Mouse (Mus musculus) MEL (cell line): ENCODE measurements around the gene Gigyf1.

ENCODE experiments used
- CTCF ChIP-seq, 3 experiments: IDR thresholded peaks in 2 of 3; conservative IDR thresholded peaks in 1 of 3; 2 replicates each; pipeline ENCODE4 v1.5.1; 2011 to 2012; ENCODE audit warnings: low read length in 3 of 3, low read depth in 2 of 3, mild to moderate bottlenecking in 2 of 3, improper control_type of control experiment in 1 of 3, inconsistent platforms in 1 of 3, mixed read lengths in 1 of 3, moderate library complexity in 1 of 3; ENCODE audit not compliant: control insufficient read depth in 1 of 3, insufficient read depth in 1 of 3, poor library complexity in 1 of 3, severe bottlenecking in 1 of 3
- ELF1 ChIP-seq: IDR thresholded peaks from 2 replicates; pipeline ENCODE4 v1.6.1; 2014; ENCODE audit warnings: low read depth, mild to moderate bottlenecking, inconsistent platforms, low read length, improper control_type of control experiment, moderate library complexity
- EP300 ChIP-seq, 2 experiments: IDR thresholded peaks; 2 replicates each; pipeline ENCODE4 v1.6.1; 2011; ENCODE audit warnings: improper control_type of control experiment in 2 of 2, low read length in 2 of 2, low read depth in 1 of 2, mild to moderate bottlenecking in 1 of 2
- GABPA ChIP-seq: IDR thresholded peaks from 2 replicates; pipeline ENCODE4 v1.6.1; 2012; ENCODE audit warnings: low read depth, mild to moderate bottlenecking, inconsistent platforms, low read length, improper control_type of control experiment, moderate library complexity
- HCFC1 ChIP-seq: IDR thresholded peaks from 2 replicates; pipeline ENCODE4 v1.6.1; 2012; ENCODE audit warnings: low read depth, mild to moderate bottlenecking, inconsistent platforms, low read length, improper control_type of control experiment, moderate library complexity
- JUND ChIP-seq: IDR thresholded peaks from 2 replicates; pipeline ENCODE4 v1.6.1; 2011; ENCODE audit warnings: low read depth, mild to moderate bottlenecking, improper control_type of control experiment, low read length
- RAD21 ChIP-seq: IDR thresholded peaks from 2 replicates; pipeline ENCODE4 v1.6.1; 2011; ENCODE audit warnings: mild to moderate bottlenecking, low read depth, low read length, improper control_type of control experiment
- TBP ChIP-seq: IDR thresholded peaks from 2 replicates; pipeline ENCODE4 v1.8.0; 2011; ENCODE audit warnings: low read depth, low read length, improper control_type of control experiment

GRCm38 (mm10) chr5:137510573-137511390, 7.6 kb upstream of the Gigyf1 start:
- no peak for TF ChIP-seq CTCF (IDR thresholded peaks at IDR 0.05 in 2 of 3, conservative IDR thresholded peaks at IDR 0.05 in 1 of 3; ENCODE audit: control insufficient read depth in 1 of 3, insufficient read depth in 1 of 3, low read depth in 2 of 3, low read length in 3 of 3, poor library complexity in 1 of 3, severe bottlenecking in 1 of 3)
- no peak for TF ChIP-seq JUND
- no peak for TF ChIP-seq RAD21
- 0 out of 2 replicates have a peak, but pooled peaks have one; percentile 30 for TF ChIP-seq HCFC1
- no peak for TF ChIP-seq ELF1
- no peak for TF ChIP-seq EP300 (IDR thresholded peaks at IDR 0.05; ENCODE audit: low read depth in 1 of 2, low read length in 2 of 2)
- no peak for TF ChIP-seq TBP
- no peak for TF ChIP-seq GABPA
